Mouse (Mus musculus): Measurements from ENCODE around the gene Chst8. TPM values are rescaled to one million over a fixed set of nuclear protein-coding genes. Genes with fewer than 3 reads are reported as not detected.

The Chst8 gene
- total RNA-seq, 1 experiment: 2.7 TPM

DNA sequence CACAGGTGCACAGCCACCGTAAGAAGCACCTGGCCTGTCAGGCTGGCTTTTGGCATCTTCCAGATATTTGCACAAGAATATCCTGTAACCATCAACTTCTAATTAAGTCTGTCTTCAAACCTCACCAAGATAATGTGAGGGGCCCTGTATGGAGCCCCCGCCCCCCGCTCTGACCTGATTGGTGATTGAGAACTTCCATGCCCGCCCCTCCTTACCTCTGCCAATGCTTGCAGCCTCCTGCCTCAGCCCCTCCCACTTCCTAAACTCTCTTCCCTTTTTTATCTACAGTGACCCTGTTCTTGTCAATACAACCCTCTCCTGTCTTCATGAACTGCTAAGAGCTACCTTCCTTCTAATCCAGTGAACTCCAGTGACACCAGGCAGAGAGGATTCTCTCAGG is 37.6 kb downstream of the Chst8 start:
- in situ Hi-C loops (cut with MboI; ENCODE audit: low sequenced_read_pairs in 2 of 2, unreplicated experiment in 2 of 2): loop anchor here in 1 of 2 experiments (10.0 kb wide), 1 partner anchor 60 kb away; no protein-coding TSS in a partner anchor
- H3K4me3 ChIP-seq (ENCODE audit: insufficient read depth in 1 of 2, low read depth in 1 of 2, low read length in 2 of 2, poor library complexity in 1 of 2, severe bottlenecking in 1 of 2): 0 out of 4 replicates have a peak overlapping the region, but pooled peaks of 1 of the 2 experiments have one; percentile 9

DNA sequence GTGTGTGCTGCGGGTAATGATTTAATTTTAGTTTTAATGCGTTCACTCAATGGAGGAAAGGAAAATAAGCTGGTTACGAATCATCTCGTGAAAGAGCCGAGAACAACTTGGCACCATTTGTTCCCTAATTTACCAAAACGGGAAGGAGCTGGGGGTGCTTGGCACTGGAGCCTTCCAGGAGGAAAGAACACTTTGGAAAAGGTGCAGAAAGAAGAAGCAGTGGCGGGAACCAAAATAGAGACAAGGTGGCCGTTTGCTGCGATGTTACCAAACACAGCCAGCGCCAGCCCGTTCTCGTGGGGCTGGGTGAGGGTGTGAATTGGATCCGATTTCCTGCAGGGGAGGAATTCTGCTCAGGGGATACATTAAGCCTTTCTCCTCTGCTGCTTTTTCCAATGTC is 38.5 kb downstream of the Chst8 start:
- no peak for DNase-seq (ENCODE audit: low read depth, low spot score)
- in situ Hi-C loops (cut with MboI; ENCODE audit: low sequenced_read_pairs in 2 of 2, unreplicated experiment in 2 of 2): loop anchor here in 1 of 2 experiments (10.0 kb wide), 1 partner anchor 61 kb away; no protein-coding TSS in a partner anchor
- Histone ChIP-seq H3K9me3 (ENCODE audit: control insufficient read depth, insufficient read depth, low read depth, low read length) (no peaks in the 10 kb centered on the region), H3K4me1 (ENCODE audit: control insufficient read depth in 2 of 2, insufficient read depth in 2 of 2, low read length in 2 of 2, poor library complexity in 1 of 2) (peaks cover 0 to 9% of the 10 kb centered on the region in 2 experiments; a peak in 2 of 4 replicates), H3K27ac (ENCODE audit: insufficient read depth, low read depth, low read length, poor library complexity, severe bottlenecking) (no peak overlapping the region), H3K36me3 (ENCODE audit: control insufficient read depth, insufficient read depth, low read length, poor library complexity, severe bottlenecking) (no peaks in the 10 kb centered on the region), H3K4me3 (ENCODE audit: insufficient read depth in 1 of 2, low read depth in 1 of 2, low read length in 2 of 2, poor library complexity in 1 of 2, severe bottlenecking in 1 of 2) (no peak overlapping the region), H3K9ac (ENCODE audit: insufficient read depth, low read depth, low read length, poor library complexity, severe bottlenecking) (no peak overlapping the region)
- no peak for TF ChIP-seq HCFC1 (IDR thresholded peaks at IDR 0.05; ENCODE audit: borderline replicate concordance, insufficient read depth, low read length)
- no peak for TF ChIP-seq MAFK (IDR thresholded peaks at IDR 0.05; ENCODE audit: insufficient read depth, low read depth, low read length)
- TF ChIP-seq CHD2 (IDR thresholded peaks at IDR 0.05; ENCODE audit: low read depth, low read length): no peak
- TF ChIP-seq ZNF384 (IDR thresholded peaks at IDR 0.05; ENCODE audit: low read depth, low read length): no peak
- no peak for TF ChIP-seq ZC3H11A (IDR thresholded peaks at IDR 0.05; ENCODE audit: borderline replicate concordance, low read depth, low read length)

More for the DNA sequence above, 37.6 kb downstream of the Chst8 start:
- H3K9me3 ChIP-seq (ENCODE audit: control insufficient read depth, insufficient read depth, low read depth, low read length): no peaks in the 10 kb centered on the region
- DNase-seq (ENCODE audit: low read depth, low spot score): peak; percentile 25
- H3K27ac ChIP-seq (ENCODE audit: insufficient read depth, low read depth, low read length, poor library complexity, severe bottlenecking): no peak overlapping the region
- H3K9ac ChIP-seq (ENCODE audit: insufficient read depth, low read depth, low read length, poor library complexity, severe bottlenecking): 0 out of 2 replicates have a peak overlapping the region, but pooled peaks have one; percentile 2
- peaks cover 0 to 9% of the 10 kb centered on the region in 2 experiments; a peak in 2 of 4 replicates for H3K4me1 ChIP-seq (ENCODE audit: control insufficient read depth in 2 of 2, insufficient read depth in 2 of 2, low read length in 2 of 2, poor library complexity in 1 of 2)
- no peaks in the 10 kb centered on the region for H3K36me3 ChIP-seq (ENCODE audit: control insufficient read depth, insufficient read depth, low read length, poor library complexity, severe bottlenecking)
- TF ChIP-seq HCFC1 (IDR thresholded peaks at IDR 0.05; ENCODE audit: borderline replicate concordance, insufficient read depth, low read length): no peak
- TF ChIP-seq CHD2 (IDR thresholded peaks at IDR 0.05; ENCODE audit: low read depth, low read length): no peak
- TF ChIP-seq ZC3H11A (IDR thresholded peaks at IDR 0.05; ENCODE audit: borderline replicate concordance, low read depth, low read length): no peak
- no peak for TF ChIP-seq MAFK (IDR thresholded peaks at IDR 0.05; ENCODE audit: insufficient read depth, low read depth, low read length)
- TF ChIP-seq ZNF384 (IDR thresholded peaks at IDR 0.05; ENCODE audit: low read depth, low read length): no peak

DNA sequence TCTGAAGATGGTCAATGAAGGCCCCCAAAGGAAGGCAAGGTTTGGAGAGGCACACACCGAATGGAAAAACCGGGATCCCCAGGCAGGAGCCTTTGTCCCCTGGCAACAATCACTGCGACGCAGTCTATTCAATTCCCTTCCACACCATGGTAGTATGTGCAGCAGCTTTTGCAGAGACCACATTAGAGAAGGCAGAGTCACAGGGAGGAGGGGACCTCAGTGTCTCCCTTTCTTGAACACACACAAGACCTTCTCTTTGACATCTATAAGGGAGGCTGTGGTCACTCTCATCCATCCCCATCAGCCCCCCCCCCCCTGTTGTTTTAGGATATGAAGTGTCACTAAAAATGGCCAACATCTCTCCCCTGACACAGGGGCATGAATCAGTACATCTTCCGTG is 39.2 kb downstream of the Chst8 start:
- TF ChIP-seq ZNF384 (IDR thresholded peaks at IDR 0.05; ENCODE audit: low read depth, low read length) (no peak), ZC3H11A (IDR thresholded peaks at IDR 0.05; ENCODE audit: borderline replicate concordance, low read depth, low read length) (no peak), MAFK (IDR thresholded peaks at IDR 0.05; ENCODE audit: insufficient read depth, low read depth, low read length) (no peak), CHD2 (IDR thresholded peaks at IDR 0.05; ENCODE audit: low read depth, low read length) (no peak), HCFC1 (IDR thresholded peaks at IDR 0.05; ENCODE audit: borderline replicate concordance, insufficient read depth, low read length) (no peak)
- no peak for DNase-seq (ENCODE audit: low read depth, low spot score)
- in situ Hi-C loops (cut with MboI; ENCODE audit: low sequenced_read_pairs in 2 of 2, unreplicated experiment in 2 of 2): loop anchor here in 1 of 2 experiments (10.0 kb wide), 1 partner anchor 61 kb away; no protein-coding TSS in a partner anchor
- no peaks in the 10 kb centered on the region for H3K9me3 ChIP-seq (ENCODE audit: control insufficient read depth, insufficient read depth, low read depth, low read length)
- H3K4me1 ChIP-seq (ENCODE audit: control insufficient read depth in 2 of 2, insufficient read depth in 2 of 2, low read length in 2 of 2, poor library complexity in 1 of 2): peaks cover 0 to 9% of the 10 kb centered on the region in 2 experiments; a peak in 2 of 4 replicates
- no peak overlapping the region for H3K4me3 ChIP-seq (ENCODE audit: insufficient read depth in 1 of 2, low read depth in 1 of 2, low read length in 2 of 2, poor library complexity in 1 of 2, severe bottlenecking in 1 of 2)
- H3K9ac ChIP-seq (ENCODE audit: insufficient read depth, low read depth, low read length, poor library complexity, severe bottlenecking): no peak overlapping the region
- no peak overlapping the region for H3K27ac ChIP-seq (ENCODE audit: insufficient read depth, low read depth, low read length, poor library complexity, severe bottlenecking)
- no peaks in the 10 kb centered on the region for H3K36me3 ChIP-seq (ENCODE audit: control insufficient read depth, insufficient read depth, low read length, poor library complexity, severe bottlenecking)

DNA sequence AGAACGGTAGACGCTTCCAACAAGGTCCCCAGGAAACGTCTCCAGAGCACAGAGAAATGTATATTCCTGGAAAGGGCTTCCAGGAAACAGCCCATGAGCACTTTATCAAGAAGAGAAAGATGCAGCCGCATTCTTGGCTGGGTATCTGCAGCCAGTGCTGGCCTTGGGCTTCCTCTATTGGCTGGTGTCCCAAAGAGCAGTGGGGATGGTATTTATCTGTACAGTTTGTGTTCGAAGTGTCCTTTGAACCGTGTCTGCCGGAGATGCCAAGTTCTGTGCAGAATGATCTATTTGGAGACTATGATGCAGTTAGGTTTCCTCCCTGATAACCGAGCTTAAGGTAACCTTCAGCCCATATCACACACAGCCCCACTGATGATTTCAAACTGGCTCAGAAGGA is 43.0 kb downstream of the Chst8 start:
- TF ChIP-seq HCFC1 (IDR thresholded peaks at IDR 0.05; ENCODE audit: borderline replicate concordance, insufficient read depth, low read length): no peak
- TF ChIP-seq ZNF384 (IDR thresholded peaks at IDR 0.05; ENCODE audit: low read depth, low read length): no peak
- TF ChIP-seq CHD2 (IDR thresholded peaks at IDR 0.05; ENCODE audit: low read depth, low read length): no peak
- no peak for TF ChIP-seq MAFK (IDR thresholded peaks at IDR 0.05; ENCODE audit: insufficient read depth, low read depth, low read length)
- DNase-seq (ENCODE audit: low read depth, low spot score): no peak
- Histone ChIP-seq H3K9ac (ENCODE audit: insufficient read depth, low read depth, low read length, poor library complexity, severe bottlenecking) (no peak overlapping the region), H3K36me3 (ENCODE audit: control insufficient read depth, insufficient read depth, low read length, poor library complexity, severe bottlenecking) (no peaks in the 10 kb centered on the region), H3K27ac (ENCODE audit: insufficient read depth, low read depth, low read length, poor library complexity, severe bottlenecking) (no peak overlapping the region), H3K9me3 (ENCODE audit: control insufficient read depth, insufficient read depth, low read depth, low read length) (no peaks in the 10 kb centered on the region), H3K4me1 (ENCODE audit: control insufficient read depth in 2 of 2, insufficient read depth in 2 of 2, low read length in 2 of 2, poor library complexity in 1 of 2) (no peaks in the 10 kb centered on the region; a peak in 1 of 4 replicates), H3K4me3 (ENCODE audit: insufficient read depth in 1 of 2, low read depth in 1 of 2, low read length in 2 of 2, poor library complexity in 1 of 2, severe bottlenecking in 1 of 2) (no peak overlapping the region)
- in situ Hi-C loops (cut with MboI; ENCODE audit: low sequenced_read_pairs in 2 of 2, unreplicated experiment in 2 of 2): no loop called here
